Mouse (Mus musculus) heart, embryonic 15.5 days (tissue): ENCODE results near the gene Ankdd1b. TPM values are rescaled to one million over a fixed set of nuclear protein-coding genes. Genes with fewer than 3 reads are reported as not detected.

Experiments used
- ATAC-seq: fragments of 200-750 bp; cut with Nextera tagmentation; replicated peaks from 2 replicates; pipeline ENCODE4 v1.8.0; 2017; ENCODE audit warnings: low read depth, moderate TSS enrichment; ENCODE audit not compliant: insufficient number of reproducible peaks, insufficient read depth, low FRiP score
- H3K27ac ChIP-seq: fragments of 300-500 bp; sonication (generic); 2 replicates; pipeline ENCODE4 v1.5.1; 2015; ENCODE audit warnings: mild to moderate bottlenecking, inconsistent platforms
- H3K27me3 ChIP-seq: fragments of 300-500 bp; sonication (generic); 2 replicates; pipeline ENCODE4 v1.6.1; 2015; ENCODE audit warnings: inconsistent platforms
- H3K36me3 ChIP-seq: fragments of 300-500 bp; sonication (generic); 2 replicates; pipeline ENCODE4 v1.6.1; 2015; ENCODE audit warnings: mild to moderate bottlenecking, inconsistent platforms
- H3K4me1 ChIP-seq: fragments of 300-500 bp; sonication (generic); replicated peaks from 2 replicates; pipeline ENCODE4 v1.6.1; 2015; ENCODE audit warnings: inconsistent platforms
- H3K4me2 ChIP-seq: fragments of 300-500 bp; sonication (generic); 2 replicates; pipeline ENCODE4 v1.6.1; 2015; ENCODE audit warnings: inconsistent platforms, mild to moderate bottlenecking, moderate library complexity
- H3K4me3 ChIP-seq: fragments of 300-500 bp; sonication (generic); 2 replicates; pipeline ENCODE4 v1.5.1; 2015; ENCODE audit warnings: mild to moderate bottlenecking, inconsistent platforms
- H3K9ac ChIP-seq: fragments of 300-500 bp; sonication (generic); 2 replicates; pipeline ENCODE4 v1.6.1; 2015; ENCODE audit warnings: mild to moderate bottlenecking, inconsistent platforms
- H3K9me3 ChIP-seq: fragments of 300-500 bp; sonication (generic); replicated peaks from 2 replicates; pipeline ENCODE4 v1.6.1; 2016; ENCODE audit warnings: inconsistent platforms
- whole genome bisulfite sequencing: fragments of 180-500 bp; shearing (Covaris S2); methylation state at CpG from one replicate; pipeline ENCODE4 v1.1.7; 2015; ENCODE audit warnings: mixed read lengths; 5-methylcytosine and 5-hydroxymethylcytosine counted together
- polyA plus RNA-seq: library from polyadenylated mRNA; unstranded; fragments of >200 nt; fragmentation: Nextera tagmentation; extraction: Ambion mirVana; gene quantifications from 2 replicates; pipeline ENCODE4 v1.2.1, GENCODE M21; 2015

Ankdd1b gene
- polyA plus RNA-seq, 1 experiment from 2014 or later = 0.59 TPM

GRCm38 (mm10) chr13:96433041-96433440, 38.0 kb downstream of the Ankdd1b start:
- no peaks in the 10 kb centered on the region for H3K9me3 ChIP-seq
- no peak overlapping the region for H3K4me2 ChIP-seq
- no peaks in the 10 kb centered on the region for H3K27me3 ChIP-seq
- H3K36me3 ChIP-seq = no peaks in the 10 kb centered on the region
- H3K4me1 ChIP-seq = peaks cover 41% of the 10 kb centered on the region
- 66% methylated on average over 6 of the region's 6 CpGs for WGBS
- H3K27ac ChIP-seq = no peak overlapping the region
- no peak overlapping the region for H3K9ac ChIP-seq
- no peak overlapping the region for H3K4me3 ChIP-seq
- no peak for ATAC-seq

GRCm38 (mm10) chr13:96432376-96432811, 38.6 kb downstream of the Ankdd1b start:
- H3K9ac ChIP-seq = no peak overlapping the region
- no peaks in the 10 kb centered on the region for H3K36me3 ChIP-seq
- no peak overlapping the region for H3K4me3 ChIP-seq
- WGBS = 66% methylated on average over 3 of the region's 3 CpGs
- H3K27me3 ChIP-seq = no peaks in the 10 kb centered on the region
- H3K4me2 ChIP-seq = no peak overlapping the region
- H3K4me1 ChIP-seq = peaks cover 41% of the 10 kb centered on the region
- H3K27ac ChIP-seq = no peak overlapping the region
- ATAC-seq = no peak
- H3K9me3 ChIP-seq = no peaks in the 10 kb centered on the region

GRCm38 (mm10) chr13:96431595-96432156, 39.3 kb downstream of the Ankdd1b start:
- Histone ChIP-seq H3K4me2 (peak overlapping the region; percentile 55), H3K27ac (no peak overlapping the region), H3K9ac (no peak overlapping the region), H3K4me3 (0 out of 2 replicates have a peak overlapping the region, but pooled peaks have one; percentile 15), H3K36me3 (no peaks in the 10 kb centered on the region), H3K9me3 (no peaks in the 10 kb centered on the region), H3K4me1 (peaks cover 41% of the 10 kb centered on the region), H3K27me3 (no peaks in the 10 kb centered on the region)
- 20% methylated on average over 12 of the region's 12 CpGs for WGBS
- peak; percentile 41; the same call in 1 of the 2 replicates for ATAC-seq

- no peak overlapping the region for H3K4me3 ChIP-seq
- WGBS = 59% methylated on average over 5 of the region's 5 CpGs
- no peaks in the 10 kb centered on the region for H3K36me3 ChIP-seq
- H3K4me2 ChIP-seq = no peak overlapping the region
- peaks cover 11% of the 10 kb centered on the region for H3K4me1 ChIP-seq
- H3K27ac ChIP-seq = no peak overlapping the region
- ATAC-seq = no peak
- no peaks in the 10 kb centered on the region for H3K27me3 ChIP-seq
- no peak overlapping the region for H3K9ac ChIP-seq
- no peaks in the 10 kb centered on the region for H3K9me3 ChIP-seq
These were observed 42.5 kb downstream of the Ankdd1b start for GRCm38 (mm10) chr13:96428531-96428930.

- 66% methylated on average over 3 of the region's 3 CpGs for WGBS
- ATAC-seq = no peak
- no peaks in the 10 kb centered on the region for H3K36me3 ChIP-seq
These were observed 45.0 kb downstream of the Ankdd1b start for GRCm38 (mm10) chr13:96426044-96426443.

GRCm38 (mm10) chr13:96424496-96425274, 46.3 kb downstream of the Ankdd1b start:
- Histone ChIP-seq H3K4me2 (no peak overlapping the region), H3K4me1 (0 out of 2 replicates have a peak, but pooled peaks cover 2% of the 10 kb centered on the region), H3K4me3 (no peak overlapping the region), H3K9me3 (no peaks in the 10 kb centered on the region), H3K27ac (no peak overlapping the region), H3K36me3 (no peaks in the 10 kb centered on the region), H3K27me3 (no peaks in the 10 kb centered on the region), H3K9ac (no peak overlapping the region)
- 87% methylated on average over 12 of the region's 12 CpGs for WGBS
- ATAC-seq = no peak

More at GRCm38 (mm10) chr13:96426044-96426443, 45.0 kb downstream of the Ankdd1b start:
- H3K27me3 ChIP-seq = no peaks in the 10 kb centered on the region
- H3K4me3 ChIP-seq = no peak overlapping the region
- no peaks in the 10 kb centered on the region for H3K9me3 ChIP-seq
- no peak overlapping the region for H3K9ac ChIP-seq
- no peak overlapping the region for H3K4me2 ChIP-seq
- H3K27ac ChIP-seq = no peak overlapping the region
- H3K4me1 ChIP-seq = 0 out of 2 replicates have a peak, but pooled peaks cover 2% of the 10 kb centered on the region

- no peak overlapping the region for H3K4me2 ChIP-seq
- no peak overlapping the region for H3K9ac ChIP-seq
- no peaks in the 10 kb centered on the region for H3K27me3 ChIP-seq
- no peak for ATAC-seq
- no peak overlapping the region for H3K27ac ChIP-seq
- H3K4me3 ChIP-seq = no peak overlapping the region
- no peaks in the 10 kb centered on the region for H3K4me1 ChIP-seq
- no peaks in the 10 kb centered on the region for H3K9me3 ChIP-seq
- H3K36me3 ChIP-seq = peaks cover 13% of the 10 kb centered on the region; the same call in 1 of the 2 replicates
These were observed 49.8 kb downstream of the Ankdd1b start for GRCm38 (mm10) chr13:96421230-96421629.

- WGBS = 69% methylated on average over 4 of the region's 4 CpGs
- Histone ChIP-seq H3K27ac (no peak overlapping the region), H3K36me3 (peaks cover 37% of the 10 kb centered on the region), H3K9ac (no peak overlapping the region), H3K4me3 (no peak overlapping the region), H3K9me3 (no peaks in the 10 kb centered on the region), H3K27me3 (no peaks in the 10 kb centered on the region), H3K4me2 (no peak overlapping the region), H3K4me1 (no peaks in the 10 kb centered on the region)
- ATAC-seq = no peak
These were observed 52.5 kb downstream of the Ankdd1b start for GRCm38 (mm10) chr13:96418487-96418886.

GRCm38 (mm10) chr13:96417261-96417813, 53.7 kb downstream of the Ankdd1b start:
- Histone ChIP-seq H3K27me3 (no peaks in the 10 kb centered on the region), H3K27ac (0 out of 2 replicates have a peak overlapping the region, but pooled peaks have one; percentile 12), H3K4me3 (no peak overlapping the region), H3K4me2 (no peak overlapping the region), H3K4me1 (no peaks in the 10 kb centered on the region), H3K9ac (no peak overlapping the region), H3K9me3 (no peaks in the 10 kb centered on the region), H3K36me3 (peaks cover 40% of the 10 kb centered on the region)
- ATAC-seq = no peak
- WGBS = 71% methylated on average over 5 of the region's 5 CpGs

- H3K4me1 ChIP-seq = no peaks in the 10 kb centered on the region
- no peak overlapping the region for H3K9ac ChIP-seq
- H3K27me3 ChIP-seq = no peaks in the 10 kb centered on the region
- ATAC-seq = no peak
- H3K9me3 ChIP-seq = no peaks in the 10 kb centered on the region
- no peak overlapping the region for H3K27ac ChIP-seq
- H3K4me3 ChIP-seq = no peak overlapping the region
- 93% methylated on average over 8 of the region's 8 CpGs for WGBS
- no peak overlapping the region for H3K4me2 ChIP-seq
- H3K36me3 ChIP-seq = peaks cover 41% of the 10 kb centered on the region
These were observed 54.6 kb downstream of the Ankdd1b start for GRCm38 (mm10) chr13:96416380-96416779.

GRCm38 (mm10) chr13:96414384-96414783, 56.6 kb downstream of the Ankdd1b start:
- Histone ChIP-seq H3K36me3 (peaks cover 55% of the 10 kb centered on the region), H3K4me2 (no peak overlapping the region), H3K27ac (no peak overlapping the region), H3K4me1 (no peaks in the 10 kb centered on the region), H3K9me3 (no peaks in the 10 kb centered on the region), H3K27me3 (no peaks in the 10 kb centered on the region), H3K4me3 (no peak overlapping the region), H3K9ac (no peak overlapping the region)
- WGBS = 74% methylated on average over 6 of the region's 6 CpGs
- no peak for ATAC-seq
